ENCODE assay signal across 14 mouse cellular contexts in the genomic region with DNA sequence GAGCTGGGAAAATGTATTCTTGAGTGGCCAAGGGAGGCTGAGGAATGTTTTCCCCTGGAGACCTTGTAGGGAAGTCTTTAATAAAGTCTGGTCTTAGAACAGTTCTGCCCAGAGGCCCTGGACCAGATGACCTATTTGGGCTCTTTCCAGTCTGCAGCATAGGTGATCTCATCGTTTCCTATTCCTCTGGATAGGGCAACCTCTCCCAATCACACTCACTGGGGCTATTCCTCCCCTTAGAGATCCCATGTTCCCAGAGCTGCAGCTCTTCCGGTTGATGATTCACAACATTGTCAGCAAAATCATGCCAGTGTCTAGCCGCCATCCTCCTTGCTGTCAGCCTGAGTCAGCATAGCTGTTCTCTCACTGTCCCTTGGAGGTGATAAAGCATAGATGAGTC.
DNase-seq lines count a peak whose midpoint lies in the region; ATAC-seq lines count a peak whose summit lies in the region.
"Had no signal": no experiment of that assay in that cellular context is flagged by ENCODE, and none has a peak within 500 bp of the region (broad histone marks: within the 10 kb centered on the region; RNA-seq: fewer than 3 reads in every experiment).

No protein-coding gene starts in this region.

- no peaks in the 10 kb centered on the region for H3K4me1 ChIP-seq in kidney, embryonic 14.5 days (ENCODE audit: control insufficient read depth, insufficient read depth, low read length)
- H3K4me1 ChIP-seq: forebrain, embryonic 10.5 days; hindbrain, embryonic 13.5 days had no signal

- intact Hi-C loops in left cerebral cortex, postnatal 4 days (cut with DNase I), result no loop called here

- no peaks in the 10 kb centered on the region for H3K36me3 ChIP-seq in kidney, embryonic 14.5 days (ENCODE audit: control insufficient read depth, insufficient read depth, low read length)
- H3K36me3 ChIP-seq: forebrain, embryonic 10.5 days; G1E; hindbrain, embryonic 13.5 days had no signal

- peak; percentile 65 to 68 for DNase-seq in adrenal gland, adult (ENCODE audit: inconsistent age in 2 of 2, low spot score in 1 of 2)
- no peak for DNase-seq in adrenal gland, postnatal 4 days (ENCODE audit: low spot score in 2 of 2)
- peak; percentile 39 for DNase-seq in kidney, adult 18-20 months
- peak; percentile 28 for DNase-seq in right cerebral cortex, adult 18-20 months
- no peak for DNase-seq in right cerebral cortex, postnatal 36 days (ENCODE audit: low spot score in 2 of 2)
- no peak for DNase-seq in urinary bladder, postnatal 25 days (ENCODE audit: low spot score)
- no peak for DNase-seq in left cerebral cortex, postnatal 4 days
- DNase-seq: embryo, embryonic 11 days; gastrocnemius, postnatal 14 days; thymus, adult 18-20 months had no signal

- no peak overlapping the region for H3K9ac ChIP-seq in kidney, embryonic 14.5 days (ENCODE audit: low read depth, low read length)
- H3K9ac ChIP-seq: hindbrain, embryonic 13.5 days had no signal

- no peak overlapping the region for H3K4me2 ChIP-seq in kidney, embryonic 14.5 days (replicated peaks; ENCODE audit: low read depth, low read length)
- H3K4me2 ChIP-seq: hindbrain, embryonic 13.5 days had no signal

- H3K27me3 ChIP-seq in kidney, embryonic 14.5 days (ENCODE audit: control insufficient read depth, insufficient read depth, low read length), result no peaks in the 10 kb centered on the region; the same call in 1 of the 2 replicates

- WGBS in kidney, embryonic 14.5 days, result 77% methylated on average over 3 of the region's 3 CpGs

- no peak overlapping the region for H3K4me3 ChIP-seq in kidney, embryonic 14.5 days (ENCODE audit: low read length)
- H3K4me3 ChIP-seq: forebrain, embryonic 10.5 days; hindbrain, embryonic 13.5 days had no signal

- no peak for ATAC-seq in kidney, embryonic 14.5 days (ENCODE audit: low FRiP score, low TSS enrichment)

- no peak overlapping the region for H3K27ac ChIP-seq in kidney, embryonic 14.5 days (ENCODE audit: low read depth, low read length)
- H3K27ac ChIP-seq: forebrain, embryonic 10.5 days; hindbrain, embryonic 13.5 days had no signal

- no peaks in the 10 kb centered on the region for H3K9me3 ChIP-seq in kidney, embryonic 14.5 days (ENCODE audit: control insufficient read depth, low read length)
- H3K9me3 ChIP-seq: forebrain, embryonic 10.5 days; G1E; hindbrain, embryonic 13.5 days had no signal

Comparison
In these comparisons a context has a peak if more than half of its experiments do, and no peak if none do; other contexts are left out.
1. DNase-seq: peak in adrenal gland, adult (2 of 2), kidney, adult 18-20 months (single experiment) and right cerebral cortex, adult 18-20 months (single experiment); none in adrenal gland, postnatal 4 days (0 of 2), right cerebral cortex, postnatal 36 days (0 of 2), urinary bladder, postnatal 25 days (single experiment) and left cerebral cortex, postnatal 4 days (single experiment).